ENCODE assay signal across 31 mouse cellular contexts in genomic region chr4:87109331-87110059, GRCm38 (mm10).
A peak's percentile ranks its signal among the peaks of the same experiment; 100 is the strongest.
DNase-seq lines count a peak whose midpoint lies in the region; ATAC-seq and TF ChIP-seq lines count a peak whose summit lies in the region.
"Had no signal": no experiment of that assay in that cellular context is flagged by ENCODE, and none has a peak within 500 bp of the region (broad histone marks: within the 10 kb centered on the region; RNA-seq: fewer than 3 reads in every experiment).

No protein-coding gene starts in this region.

- intact Hi-C loops in left cerebral cortex, adult 2 months (cut with DNase I) = no loop called here
- intact Hi-C loops in left cerebral cortex, postnatal 36 days (cut with DNase I) = no loop called here

- H3K4me2 ChIP-seq in intestine, embryonic 16.5 days (ENCODE audit: low read depth, low read length) = no peak overlapping the region
- H3K4me2 ChIP-seq: embryonic facial prominence, embryonic 15.5 days; forebrain, embryonic 12.5 days; heart, embryonic 15.5 days; hindbrain, embryonic 14.5 days; neural tube, embryonic 13.5 days had no signal

- peak overlapping the region; percentile 40; the same call in 1 of the 2 replicates for H3K27ac ChIP-seq in left cerebral cortex, adult 2 months
- no peak overlapping the region for H3K27ac ChIP-seq in intestine, embryonic 16.5 days (ENCODE audit: low read length)
- H3K27ac ChIP-seq: embryonic facial prominence, embryonic 10.5 days; embryonic facial prominence, embryonic 15.5 days; forebrain, embryonic 12.5 days; heart, embryonic 10.5 days; heart, embryonic 15.5 days; hindbrain, embryonic 14.5 days; liver, embryonic 14.5 days; neural tube, embryonic 13.5 days; stomach, postnatal 0 days had no signal

- ATAC-seq in intestine, embryonic 16.5 days = no peak
- ATAC-seq: forebrain, postnatal 0 days; inflammation-experienced regulatory T-cells, adult 6 months had no signal

- WGBS in intestine, embryonic 16.5 days = 87% methylated on average over 8 of the region's 8 CpGs

- H3K4me3 ChIP-seq in left cerebral cortex, adult 2 months = no peak overlapping the region
- no peak overlapping the region for H3K4me3 ChIP-seq in intestine, embryonic 16.5 days (ENCODE audit: low read length)
- H3K4me3 ChIP-seq: embryonic facial prominence, embryonic 10.5 days; embryonic facial prominence, embryonic 15.5 days; forebrain, embryonic 12.5 days; heart, embryonic 10.5 days; heart, embryonic 15.5 days; myocyte; neural tube, embryonic 13.5 days had no signal

- TF ChIP-seq CTCF in left cerebral cortex, adult 2 months (IDR thresholded peaks at IDR 0.05) = no peak
- TF ChIP-seq CTCF in brain, embryonic 14.5 days (IDR thresholded peaks at IDR 0.05; ENCODE audit: borderline replicate concordance, extremely low read depth, insufficient read depth, insufficient read length) = no peak

- peak; percentile 22 for DNase-seq in cerebellum, adult 9-11 months
- no peak for DNase-seq in cerebellum, postnatal 10 days
- no peak for DNase-seq in left cerebral cortex, adult 2 months (ENCODE audit: extremely low spot score in 1 of 2, low spot score in 2 of 2)
- no peak for DNase-seq in left cerebral cortex, postnatal 36 days (ENCODE audit: low spot score in 2 of 2)
- DNase-seq in brain, adult 2 months (ENCODE audit: low read depth, low spot score) = peak; percentile 53
- peak; percentile 39 for DNase-seq in brain, embryonic 14.5 days (ENCODE audit: low read depth)
- DNase-seq: B cell, adult 2 months; cerebellum, postnatal 14 days; forebrain, postnatal 0 days; gastrocnemius, postnatal 14 days; heart, postnatal 4 days; kidney, adult 18-20 months; kidney, postnatal 36 days; layer of hippocampus, postnatal 36 days; liver; lung, adult 2 months; lung, postnatal 14 days; right cerebral cortex, postnatal 4 days; thymus, postnatal 4 days had no signal

- H3K36me3 ChIP-seq in intestine, embryonic 16.5 days (ENCODE audit: control insufficient read depth, insufficient read depth, low read length) = no peaks in the 10 kb centered on the region
- H3K36me3 ChIP-seq: embryonic facial prominence, embryonic 10.5 days; embryonic facial prominence, embryonic 15.5 days; forebrain, embryonic 12.5 days; heart, embryonic 10.5 days; heart, embryonic 15.5 days; neural tube, embryonic 13.5 days had no signal

- no peaks in the 10 kb centered on the region for H3K9me3 ChIP-seq in intestine, embryonic 16.5 days (ENCODE audit: control insufficient read depth, low read length)
- H3K9me3 ChIP-seq: embryonic facial prominence, embryonic 10.5 days; embryonic facial prominence, embryonic 15.5 days; forebrain, embryonic 12.5 days; heart, embryonic 10.5 days; heart, embryonic 15.5 days; neural tube, embryonic 13.5 days had no signal

- no peak overlapping the region for H3K9ac ChIP-seq in intestine, embryonic 16.5 days (ENCODE audit: low read depth, low read length)
- H3K9ac ChIP-seq: embryonic facial prominence, embryonic 15.5 days; forebrain, embryonic 12.5 days; forebrain, postnatal 0 days; heart, embryonic 15.5 days; hindbrain, embryonic 14.5 days; liver, embryonic 14.5 days; neural tube, embryonic 13.5 days had no signal

- no peak for TF ChIP-seq POLR2A in brain, embryonic 14.5 days (IDR thresholded peaks at IDR 0.05; ENCODE audit: borderline replicate concordance, extremely low read depth, insufficient read depth, insufficient read length, poor library complexity, severe bottlenecking)

- no peaks in the 10 kb centered on the region for H3K27me3 ChIP-seq in intestine, embryonic 16.5 days (replicated peaks; ENCODE audit: control insufficient read depth, insufficient read depth, low read length)
- H3K27me3 ChIP-seq: embryonic facial prominence, embryonic 15.5 days; forebrain, embryonic 12.5 days; heart, embryonic 15.5 days; neural tube, embryonic 13.5 days had no signal

- no peaks in the 10 kb centered on the region for H3K4me1 ChIP-seq in intestine, embryonic 16.5 days (ENCODE audit: control insufficient read depth, insufficient read depth, low read length)
- H3K4me1 ChIP-seq: embryonic facial prominence, embryonic 10.5 days; embryonic facial prominence, embryonic 15.5 days; forebrain, embryonic 12.5 days; heart, embryonic 10.5 days; heart, embryonic 15.5 days; neural tube, embryonic 13.5 days had no signal

Comparison
In these comparisons a context has a peak if more than half of its experiments do, and no peak if none do; other contexts are left out.
1. DNase-seq: peak in cerebellum, adult 9-11 months (single experiment), brain, adult 2 months (single experiment) and brain, embryonic 14.5 days (single experiment); none in cerebellum, postnatal 10 days (0 of 2), left cerebral cortex, adult 2 months (0 of 2) and left cerebral cortex, postnatal 36 days (0 of 2).